8 mouse cellular contexts compared by ENCODE assay signal in genomic region chr17:63864171-63864571, GRCm38 (mm10). TPM values are rescaled to one million over a fixed set of nuclear protein-coding genes. Genes with fewer than 3 reads are reported as not detected.
DNase-seq lines count a peak whose midpoint lies in the region; ATAC-seq and TF ChIP-seq lines count a peak whose summit lies in the region.

No protein-coding gene starts in this region.

- peak; percentile 68 for ATAC-seq in heart, embryonic 15.5 days (replicated peaks; ENCODE audit: insufficient number of reproducible peaks, insufficient read depth, low FRiP score, low read depth)
- ATAC-seq in megakaryocyte progenitor cell, adult 5-6 weeks (replicated peaks; ENCODE audit: poor library complexity), result peak; percentile 13

- no peak for TF ChIP-seq CTCF in embryonic fibroblast, embryonic 13.5 days (IDR thresholded peaks at IDR 0.05; ENCODE audit: borderline replicate concordance, insufficient read depth, low read length)

- H3K36me3 ChIP-seq in heart, embryonic 15.5 days, result no peaks in the 10 kb centered on the region

- peaks cover 9% of the 10 kb centered on the region; the same call in 1 of the 2 replicates for H3K4me1 ChIP-seq in heart, embryonic 15.5 days (replicated peaks)
- peaks cover 6% of the 10 kb centered on the region for H3K4me1 ChIP-seq in embryonic fibroblast, embryonic 13.5 days (ENCODE audit: control insufficient read depth, insufficient read depth, low read length)

- WGBS in heart, embryonic 15.5 days, result under 1% methylated on average over 45 of the region's 48 CpGs

- peak overlapping the region; percentile 93 for H3K4me2 ChIP-seq in heart, embryonic 15.5 days

- no peak for DNase-seq in heart, adult 9 months (ENCODE audit: low spot score in 2 of 2)
- peak; percentile 83 for DNase-seq in NIH3T3 (ENCODE audit: low read depth)
- DNase-seq in kidney, postnatal 10 days, result peak; percentile 74
- DNase-seq in c-Kit-positive CD71-positive TER-119-positive erythroid progenitor cells, embryonic 14.5 days (ENCODE audit: low spot score), result no peak
- DNase-seq in layer of hippocampus, postnatal 36 days, result no peak

- no peaks in the 10 kb centered on the region for H3K9me3 ChIP-seq in heart, embryonic 15.5 days (replicated peaks)

- H3K27me3 ChIP-seq in heart, embryonic 15.5 days, result no peaks in the 10 kb centered on the region

- H3K27ac ChIP-seq in heart, embryonic 15.5 days, result peak overlapping the region; percentile 65
- H3K27ac ChIP-seq in embryonic fibroblast, embryonic 13.5 days (ENCODE audit: insufficient read depth, low read length), result peak overlapping the region; percentile 75

- TF ChIP-seq POLR2A in embryonic fibroblast, embryonic 13.5 days (IDR thresholded peaks at IDR 0.05; ENCODE audit: low read depth, low read length), result peak; percentile 34; the same call in 1 of the 2 replicates

- H3K9ac ChIP-seq in heart, embryonic 15.5 days, result peak overlapping the region; percentile 73

- peak overlapping the region; percentile 71 for H3K4me3 ChIP-seq in heart, embryonic 15.5 days
- H3K4me3 ChIP-seq in embryonic fibroblast, embryonic 13.5 days (ENCODE audit: insufficient read depth, low read length), result peak overlapping the region; percentile 68

RNA-seq across cellular contexts. Expression of gene A930002H24Rik, which starts 0.6 kb away (rescaled TPM):
- polyA plus RNA-seq in heart, embryonic 15.5 days (2015; fragmentation: Nextera tagmentation; extraction: Ambion mirVana), result 2.1 and 2.8 TPM in 2 replicates
- polyA plus RNA-seq in embryonic fibroblast, embryonic 13.5 days (2011; ENCODE audit: insufficient read length, low read depth, missing spikeins), result 2.1 and 2.6 TPM in 2 replicates
- total RNA-seq in megakaryocyte progenitor cell, adult 5-6 weeks (2015), result not detected in 2 replicates
- not detected in 2 replicates for total RNA-seq in megakaryocyte progenitor cell, adult 5-6 weeks (2017)
- total RNA-seq in layer of hippocampus, postnatal 36 days (2021), result not detected

RNA-seq across cellular contexts. Expression of gene Fer, which starts 1.3 kb away (rescaled TPM):
- polyA plus RNA-seq in heart, embryonic 15.5 days (2015; fragmentation: Nextera tagmentation; extraction: Ambion mirVana), result 20.5 and 24.4 TPM in 2 replicates
- 67.9 and 73.2 TPM in 2 replicates for polyA plus RNA-seq in embryonic fibroblast, embryonic 13.5 days (2011; ENCODE audit: insufficient read length, low read depth, missing spikeins)
- total RNA-seq in megakaryocyte progenitor cell, adult 5-6 weeks (2015), result 4.9 and 5.9 TPM in 2 replicates
- 6.7 and 9.7 TPM in 2 replicates for total RNA-seq in megakaryocyte progenitor cell, adult 5-6 weeks (2017)
- 10 to 100 TPM; 32.4 to 34.9 TPM for total RNA-seq in layer of hippocampus, postnatal 36 days (2021)

Comparison
In these comparisons a context has a peak if more than half of its experiments do, and no peak if none do; other contexts are left out.
1. DNase-seq: peak in NIH3T3 (single experiment) and kidney, postnatal 10 days (single experiment); none in heart, adult 9 months (0 of 2), c-Kit-positive CD71-positive TER-119-positive erythroid progenitor cells, embryonic 14.5 days (single experiment) and layer of hippocampus, postnatal 36 days (0 of 2).